Mouse (Mus musculus) monocyte, adult 2 months (primary cell): ENCODE measurements at regions not wholly inside any gene's neighbourhood (a gene's known extent, or its start where the extent isn't known, plus 50 kb on each side); places are given as distances from the start of the nearest gene placed in this dataset.

Source experiments
- DNase-seq, 2 experiments: peaks; one replicate each; pipeline ENCODE4 v3.0.0; 2022; ENCODE audit warnings: low spot score in 2 of 2, low read depth in 1 of 2

GRCm38 (mm10) chr9:14171589-14172240, 103.2 kb upstream of the Sesn3 start:
- no peak for DNase-seq

GRCm38 (mm10) chr9:14173631-14174323, 101.1 kb upstream of the Sesn3 start:
- no peak for DNase-seq

- DNase-seq = no peak
Observed at GRCm38 (mm10) chr9:14174324-14175040, 100.4 kb upstream of the Sesn3 start.

- DNase-seq = no peak
Observed at GRCm38 (mm10) chr9:14175041-14175881, 99.6 kb upstream of the Sesn3 start.

GRCm38 (mm10) chr9:14179777-14180176, 95.1 kb upstream of the Sesn3 start:
- DNase-seq = no peak

GRCm38 (mm10) chr9:14184261-14184660, 90.6 kb upstream of the Sesn3 start:
- no peak for DNase-seq

- no peak for DNase-seq
Observed at GRCm38 (mm10) chr9:14185681-14186080, 89.2 kb upstream of the Sesn3 start.

GRCm38 (mm10) chr9:14187753-14188152, 87.1 kb upstream of the Sesn3 start:
- peak in 1 of 2 experiments; percentile 4 for DNase-seq

GRCm38 (mm10) chr9:14188504-14188903, 86.4 kb upstream of the Sesn3 start:
- DNase-seq = no peak

- DNase-seq = no peak
Observed at GRCm38 (mm10) chr9:14190660-14191059, 84.2 kb upstream of the Sesn3 start.

GRCm38 (mm10) chr9:14194748-14195147, 80.1 kb upstream of the Sesn3 start:
- DNase-seq = no peak

- no peak for DNase-seq
Observed at GRCm38 (mm10) chr9:14199116-14199515, 75.8 kb upstream of the Sesn3 start.

- DNase-seq = no peak
Observed at GRCm38 (mm10) chr9:14199983-14200700, 74.7 kb upstream of the Sesn3 start.

GRCm38 (mm10) chr9:14200852-14201251, 74.0 kb upstream of the Sesn3 start:
- DNase-seq = no peak

GRCm38 (mm10) chr9:14202551-14203306, 72.1 kb upstream of the Sesn3 start:
- DNase-seq = no peak

GRCm38 (mm10) chr9:14203307-14203695, 71.6 kb upstream of the Sesn3 start:
- DNase-seq = no peak

- no peak for DNase-seq
Observed at GRCm38 (mm10) chr9:14203768-14204416, 71.0 kb upstream of the Sesn3 start.

- no peak for DNase-seq
Observed at GRCm38 (mm10) chr9:14204817-14205216, 70.0 kb upstream of the Sesn3 start.

GRCm38 (mm10) chr9:14206838-14207560, 67.9 kb upstream of the Sesn3 start:
- DNase-seq = no peak
